Mouse (Mus musculus): ENCODE results near the gene Snd1.

Gene Snd1

DNA sequence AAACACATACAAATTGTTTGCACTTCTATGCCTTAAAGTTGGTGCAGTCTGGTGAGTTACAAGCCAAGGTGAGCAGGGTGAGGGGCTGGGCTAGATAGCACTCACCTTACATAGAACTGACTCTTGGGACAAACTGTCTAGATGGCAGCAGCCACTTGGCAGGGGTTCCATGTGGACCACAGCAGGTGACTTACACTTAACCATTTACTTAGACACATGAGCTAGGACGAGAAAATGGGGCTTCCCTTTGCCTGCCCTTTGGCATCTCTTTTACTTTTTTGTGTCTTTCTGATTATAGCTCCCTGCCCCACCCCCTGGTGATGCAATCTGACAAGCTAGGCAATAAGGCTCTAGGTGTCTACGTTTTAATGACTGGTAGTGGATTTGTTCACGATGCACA lies 274.3 kb downstream of the Snd1 start:
- no peak for DNase-seq (ENCODE audit: low read depth, low spot score)

DNA sequence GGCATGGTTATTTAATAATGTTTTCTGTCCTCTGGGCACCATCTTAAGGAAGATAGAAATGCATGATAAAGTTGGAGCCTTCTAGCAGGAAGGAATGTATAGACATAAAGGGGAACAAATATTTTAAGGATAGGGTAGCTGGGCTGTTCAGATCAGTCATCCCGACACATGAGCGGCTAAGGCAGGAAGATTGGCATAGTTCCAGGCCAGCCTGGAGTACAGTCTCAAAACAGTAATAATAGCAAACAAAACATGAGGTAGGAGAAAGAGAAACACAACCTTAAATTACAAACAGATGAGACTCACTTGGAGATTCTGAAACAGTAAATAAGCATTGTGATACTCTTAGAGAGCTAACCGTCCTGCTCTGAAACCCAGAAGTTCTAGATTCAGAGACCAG lies 276.2 kb downstream of the Snd1 start:
- no peak for DNase-seq (ENCODE audit: low read depth, low spot score)

DNA sequence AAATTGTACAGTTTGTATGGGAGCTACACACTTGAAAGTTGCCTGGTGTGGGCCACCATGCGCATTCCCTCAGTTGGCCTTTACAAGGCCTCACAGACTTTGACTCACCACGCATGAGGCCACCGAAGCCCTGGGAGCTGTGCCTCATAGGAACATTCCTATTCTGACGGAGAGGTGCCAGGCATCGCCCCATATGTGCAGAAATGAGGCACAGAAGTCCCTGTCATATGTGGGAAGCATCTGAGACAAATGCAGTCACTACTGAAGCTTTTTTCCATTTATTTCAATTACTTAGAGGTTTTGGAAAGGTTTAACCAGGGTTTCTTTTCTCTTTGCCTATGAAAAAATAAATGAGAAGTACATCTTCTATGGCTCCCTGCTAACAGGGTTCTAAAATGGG lies 278.3 kb downstream of the Snd1 start:
- DNase-seq (ENCODE audit: low read depth, low spot score), result no peak

DNA sequence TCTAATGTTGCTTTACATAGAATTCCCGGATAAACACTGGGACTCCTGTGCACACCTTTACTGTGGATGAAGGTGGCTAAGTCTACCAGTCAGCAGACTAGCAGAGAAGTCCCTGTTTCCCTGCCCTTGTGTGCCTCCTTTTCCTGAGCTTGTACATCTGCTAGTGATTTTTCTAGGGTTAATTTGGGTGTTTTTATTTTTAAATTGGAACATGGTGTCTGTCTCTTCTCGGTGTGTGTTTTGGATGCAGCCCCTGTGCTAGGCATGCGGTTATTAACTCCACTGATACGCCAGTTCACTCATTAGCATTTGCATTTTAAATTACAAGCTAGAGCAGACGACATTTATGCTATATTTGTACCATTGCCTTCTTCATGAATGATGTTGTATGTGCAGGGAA lies 278.7 kb downstream of the Snd1 start:
- DNase-seq (ENCODE audit: low read depth, low spot score), result no peak

DNA sequence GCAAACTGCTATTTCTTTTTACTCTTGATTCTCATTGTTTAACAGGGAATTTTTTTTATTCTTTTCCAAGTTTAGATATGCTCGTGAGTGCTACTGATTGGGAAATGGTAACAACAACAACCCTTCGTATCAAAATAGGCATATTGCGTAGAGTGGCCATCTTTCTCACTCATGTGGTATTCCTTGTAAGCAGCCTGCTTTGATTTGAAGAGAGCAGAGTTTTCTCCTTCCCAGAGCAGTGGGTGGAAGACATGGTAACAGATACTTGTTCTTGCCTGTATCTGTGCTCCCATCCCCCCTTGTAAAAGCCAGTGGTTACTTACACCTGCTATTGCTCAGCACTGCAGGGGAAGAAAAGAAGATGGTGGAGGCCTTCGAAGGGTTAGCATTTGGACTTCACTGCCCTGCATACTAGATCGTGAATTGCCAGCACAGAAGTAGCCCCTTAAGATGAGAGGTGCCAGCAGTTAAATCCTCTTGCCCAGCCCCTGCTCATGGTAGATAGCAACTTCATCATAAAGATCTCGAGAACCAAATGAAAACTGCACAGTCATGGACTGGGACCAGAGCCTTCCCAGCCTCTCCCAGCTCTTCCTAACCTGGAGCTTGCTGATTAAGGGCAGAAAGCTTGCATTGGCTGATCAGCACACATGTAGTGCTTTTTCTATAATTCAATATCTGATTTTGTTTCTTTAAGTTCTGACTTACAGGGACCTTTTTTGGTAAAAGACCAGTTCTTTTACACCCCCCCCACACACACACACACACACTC lies 279.4 kb downstream of the Snd1 start:
- peak; percentile 40 for DNase-seq (ENCODE audit: low read depth, low spot score)

DNA sequence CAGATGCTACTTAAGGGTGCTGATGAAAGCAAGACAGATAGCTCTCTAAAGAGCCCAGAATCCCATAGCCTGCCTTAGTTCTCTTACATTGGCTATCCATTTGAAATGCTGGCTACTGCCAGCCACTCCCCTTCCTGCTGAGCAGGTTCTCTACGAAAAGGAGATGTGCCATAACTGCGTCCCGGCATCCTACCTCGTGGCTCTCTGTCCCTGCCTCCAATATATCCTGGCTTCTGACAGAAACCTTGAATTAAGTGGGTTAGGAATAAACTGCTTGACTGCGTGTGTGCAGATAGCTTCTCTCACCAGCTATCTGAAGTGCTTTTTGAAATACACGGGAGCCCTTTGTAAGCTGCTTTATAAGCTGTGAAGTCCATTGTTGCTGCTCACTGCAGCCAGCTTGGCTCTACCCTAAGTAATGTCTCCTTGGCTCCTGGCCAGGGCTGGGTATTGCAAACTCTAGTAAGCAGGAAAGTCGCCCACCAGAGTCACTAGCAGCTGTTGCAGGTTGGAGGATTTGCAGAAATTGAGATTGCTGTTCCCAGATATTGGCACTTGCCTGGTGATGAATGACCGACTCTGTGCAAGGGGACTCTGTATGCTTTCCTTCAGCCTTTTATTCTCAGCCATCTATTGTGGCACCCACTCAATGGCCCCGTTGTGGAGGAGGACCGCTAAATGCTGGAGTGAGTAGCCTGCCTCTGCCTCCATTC lies 281.5 kb downstream of the Snd1 start:
- no peak for DNase-seq (ENCODE audit: low read depth, low spot score)

DNA sequence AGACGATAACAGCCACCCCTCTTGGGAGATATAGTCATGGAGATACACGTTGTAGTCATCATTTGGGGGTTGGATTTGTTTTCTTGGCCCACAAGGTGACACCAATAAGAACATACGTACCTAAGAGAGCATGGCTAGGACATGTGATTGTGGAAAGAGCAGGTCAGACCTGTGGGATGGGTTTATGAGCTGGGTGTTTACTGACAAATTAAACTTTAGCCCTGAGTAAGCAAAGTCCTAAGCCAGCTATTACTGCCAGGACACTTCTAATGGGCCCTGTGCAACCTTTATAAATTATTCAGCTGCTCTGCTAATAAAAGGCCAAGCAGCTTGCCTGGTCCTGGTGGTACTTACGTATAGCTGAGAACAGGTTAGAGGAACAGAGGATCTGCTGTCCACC lies 283.4 kb downstream of the Snd1 start:
- DNase-seq (ENCODE audit: low read depth, low spot score), result no peak

DNA sequence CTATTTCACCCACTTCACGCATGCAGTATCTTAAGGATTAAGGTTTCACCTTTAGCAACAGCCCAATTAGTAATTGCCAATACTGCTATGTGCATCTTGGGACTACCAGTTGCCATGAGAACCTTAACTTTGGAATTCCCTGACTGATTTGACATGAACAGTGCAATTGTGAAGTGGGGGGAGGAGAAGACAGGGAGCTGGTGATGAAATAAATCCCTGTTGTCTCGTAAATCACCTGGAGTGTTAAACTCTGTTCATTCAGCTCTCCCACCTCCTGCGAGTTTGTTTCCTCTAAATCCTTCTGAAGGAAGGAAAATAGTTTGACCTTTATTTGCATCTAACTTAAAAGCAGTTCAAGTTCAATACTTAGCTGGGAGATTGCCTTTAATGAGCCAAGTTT lies 286.8 kb downstream of the Snd1 start:
- DNase-seq (ENCODE audit: low read depth, low spot score), result no peak

DNA sequence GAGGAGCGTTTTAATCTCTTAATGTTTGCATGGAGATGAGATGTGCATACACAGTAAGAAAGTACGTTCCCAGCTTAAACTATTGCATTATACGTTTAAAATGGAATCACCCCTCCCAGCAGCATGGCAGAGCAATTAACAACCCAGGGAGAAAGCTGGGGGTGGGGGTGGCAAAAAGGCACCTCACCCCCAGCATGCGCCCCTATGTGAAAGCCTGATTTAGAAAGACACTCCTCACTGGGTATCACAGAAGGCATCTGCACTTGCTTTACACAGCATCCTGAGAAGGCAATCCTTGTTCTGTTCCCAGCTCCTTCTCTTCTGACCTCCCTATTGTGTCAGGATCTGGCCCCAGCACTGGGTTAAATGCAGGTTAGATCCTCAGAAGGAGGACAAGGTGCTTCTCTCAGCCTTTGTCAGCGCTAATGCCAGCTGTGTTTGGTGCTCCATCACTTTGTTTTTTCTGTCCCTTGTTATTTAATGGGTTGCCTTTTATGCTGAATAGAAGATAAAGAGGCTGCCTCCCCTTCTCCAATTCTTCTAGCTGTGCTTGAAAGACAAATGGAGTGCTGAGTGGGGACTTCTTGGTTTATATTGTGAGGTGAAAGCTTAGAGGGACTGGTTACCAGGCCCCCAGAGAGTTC lies 287.3 kb downstream of the Snd1 start:
- no peak for DNase-seq (ENCODE audit: low read depth, low spot score)

DNA sequence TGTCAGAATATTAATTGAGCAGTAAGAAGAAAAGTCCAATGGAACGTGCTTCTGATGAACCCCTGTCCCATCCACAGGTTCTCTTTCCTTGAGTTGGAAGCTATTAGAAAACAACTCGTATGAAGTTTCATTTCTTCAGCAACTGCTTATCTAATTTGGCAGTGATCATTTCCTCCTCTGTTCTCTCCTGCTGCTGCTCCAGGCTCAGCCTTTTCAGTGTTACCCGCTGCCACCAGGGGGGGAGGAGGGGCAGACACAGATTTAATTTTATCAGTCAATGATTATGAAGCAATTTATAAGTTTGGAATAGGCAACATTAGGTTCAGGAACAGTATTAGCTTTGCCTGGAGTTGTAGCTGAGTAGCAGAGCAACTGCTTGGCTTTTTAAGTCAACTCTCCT lies 291.7 kb downstream of the Snd1 start:
- no peak for DNase-seq (ENCODE audit: low read depth, low spot score)

DNA sequence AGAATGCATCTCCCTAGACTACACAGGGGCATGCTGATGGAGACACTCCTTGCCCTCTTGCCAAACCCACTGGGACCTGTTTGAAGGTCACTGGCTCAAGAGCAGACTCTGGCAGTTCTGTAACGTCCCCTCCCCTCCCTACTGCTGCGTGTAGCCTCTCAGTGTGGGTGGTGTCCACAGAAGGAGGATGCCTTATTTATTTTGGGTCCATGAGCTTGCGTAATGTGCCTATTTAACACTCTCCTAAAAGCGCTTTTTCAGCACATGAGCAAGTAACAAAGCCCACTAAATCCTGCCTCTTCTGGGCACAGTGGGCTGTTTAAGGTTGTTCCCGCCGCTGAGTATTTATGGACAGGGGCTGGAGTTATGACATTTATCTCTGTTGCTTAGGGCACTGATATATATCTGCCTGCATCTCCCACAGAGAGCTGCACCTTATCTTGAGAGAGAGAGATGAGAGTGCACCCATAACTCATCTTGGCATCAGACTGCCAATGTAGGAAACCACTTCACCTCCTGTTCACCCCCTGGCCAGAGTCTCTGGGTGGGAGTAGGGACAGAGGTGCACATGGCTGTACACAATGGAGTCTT lies 293.0 kb downstream of the Snd1 start:
- DNase-seq (ENCODE audit: low read depth, low spot score), result no peak

DNA sequence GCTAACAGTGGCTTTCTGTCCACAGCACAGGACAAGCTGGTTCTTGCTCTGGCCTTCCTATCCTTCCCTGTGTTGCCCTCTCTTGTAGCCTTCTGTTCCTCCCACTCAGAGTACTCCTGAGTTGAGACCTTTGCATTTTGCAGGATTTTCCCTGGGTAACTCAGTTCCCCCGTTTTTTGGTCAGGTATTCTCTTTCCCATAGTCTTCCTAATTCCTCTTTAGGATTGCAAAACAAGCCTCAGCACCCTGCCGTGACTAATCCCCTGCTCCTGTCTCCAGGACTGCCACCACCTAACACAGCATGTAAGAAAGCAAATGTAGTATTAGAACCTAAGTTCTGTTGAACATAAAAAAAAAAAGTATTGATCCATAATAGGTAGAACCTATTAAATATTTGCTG lies 296.4 kb downstream of the Snd1 start:
- DNase-seq (ENCODE audit: low read depth, low spot score), result no peak

DNA sequence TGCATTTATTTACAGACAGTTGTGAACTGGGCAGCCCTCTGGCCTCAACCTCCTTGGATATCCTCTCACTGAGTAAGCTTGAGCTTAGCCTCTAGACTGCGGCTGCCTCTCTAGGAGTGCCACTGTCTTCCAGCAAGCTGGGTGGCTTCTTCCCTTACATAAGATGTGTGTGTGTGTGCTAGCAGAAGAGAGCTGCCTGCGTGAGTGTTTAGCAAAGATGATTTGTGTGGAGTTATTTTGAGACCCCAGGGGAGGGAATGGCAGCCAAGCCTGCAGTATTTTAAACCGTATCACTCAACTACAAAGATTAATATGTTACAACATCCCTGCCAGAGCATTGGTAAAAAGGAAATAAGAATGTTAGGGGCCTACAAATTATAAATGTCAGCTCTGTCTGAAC lies 306.8 kb downstream of the Snd1 start:
- DNase-seq (ENCODE audit: low read depth, low spot score), result no peak

DNA sequence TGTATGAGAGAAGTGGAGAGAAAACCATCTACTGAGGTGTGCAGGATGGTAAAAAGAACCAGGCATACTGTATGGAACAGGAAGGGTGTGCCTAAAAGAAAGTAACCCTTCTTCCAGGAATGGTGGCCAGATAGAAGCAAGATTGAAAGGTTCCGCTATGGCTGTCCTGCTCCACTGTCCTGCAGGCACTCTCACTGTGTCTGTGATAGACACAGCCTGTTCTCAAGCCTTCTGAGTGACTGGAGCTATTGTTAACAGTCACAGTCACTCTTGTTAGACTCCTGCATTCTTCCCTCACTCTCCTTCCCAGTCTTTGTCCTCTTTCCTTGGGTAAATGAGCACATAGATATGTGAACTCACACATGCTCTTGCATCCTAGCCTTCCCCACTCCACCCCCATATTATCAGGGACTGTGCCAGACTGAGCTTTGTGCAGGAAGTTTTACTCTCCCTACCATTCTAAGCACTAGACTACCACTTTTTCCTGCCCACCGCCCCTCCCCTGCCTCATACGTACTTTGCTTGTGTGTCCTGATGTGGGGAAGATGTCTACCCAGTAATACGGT lies 308.2 kb downstream of the Snd1 start:
- no peak for DNase-seq (ENCODE audit: low read depth, low spot score)

DNA sequence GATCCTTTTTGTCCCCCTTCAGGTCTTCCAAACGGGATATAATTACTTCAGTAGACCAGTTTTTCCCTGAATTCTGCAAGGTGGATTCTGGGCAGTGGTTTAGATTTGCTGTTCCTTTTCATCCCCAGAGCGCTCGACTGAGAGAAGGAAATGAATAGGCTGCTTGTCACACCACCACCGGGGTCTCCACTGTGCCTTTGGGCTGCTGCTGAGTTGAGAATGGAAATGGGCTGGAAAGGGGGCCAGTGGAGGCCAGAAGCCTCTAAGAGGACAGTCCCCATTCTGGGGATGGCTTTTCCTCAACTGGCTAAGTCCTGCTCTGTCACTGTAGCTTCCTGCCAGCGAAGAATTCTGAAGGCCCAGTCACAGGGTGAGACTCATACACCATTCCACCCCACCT lies 309.0 kb downstream of the Snd1 start:
- no peak for DNase-seq (ENCODE audit: low read depth, low spot score)

DNA sequence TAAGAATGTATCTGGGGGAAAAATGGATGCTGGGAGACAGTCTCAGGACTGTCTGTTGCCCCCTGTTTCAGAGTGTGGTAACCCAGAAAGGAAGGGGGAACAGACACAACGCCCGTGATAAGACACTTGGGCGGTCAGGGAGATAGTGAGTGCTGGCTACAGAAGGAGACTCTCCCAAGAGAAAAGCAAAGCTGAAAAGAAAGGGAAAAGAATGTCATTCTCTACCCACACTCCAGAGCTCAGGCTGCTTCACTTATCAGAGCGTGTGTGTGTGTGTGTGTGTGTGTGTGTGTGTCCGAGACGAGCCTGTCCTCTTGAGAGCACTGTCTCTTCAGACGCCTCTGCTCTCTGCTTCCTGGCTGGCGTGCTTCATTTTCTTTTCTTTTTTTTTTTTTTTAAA lies 310.8 kb downstream of the Snd1 start:
- no peak for DNase-seq (ENCODE audit: low read depth, low spot score)

DNA sequence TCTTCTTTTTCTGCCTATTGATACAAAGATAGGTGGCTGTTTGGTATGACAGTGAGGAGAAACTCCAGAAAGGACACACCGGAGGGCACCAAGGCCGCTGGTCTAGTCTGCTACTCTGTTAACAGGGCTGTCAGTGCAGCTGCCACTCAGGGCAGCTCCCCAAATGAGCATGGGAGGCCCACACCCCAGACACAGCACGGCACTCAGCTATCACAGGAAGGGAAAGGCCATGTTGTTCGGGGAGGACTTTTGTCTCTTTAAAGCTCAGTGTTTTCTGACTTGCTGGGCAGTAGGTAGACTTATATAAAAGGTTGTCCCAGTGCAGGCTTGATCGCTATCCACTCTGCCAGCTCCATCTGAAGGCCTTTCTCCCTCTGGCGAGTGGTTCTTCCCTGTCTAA lies 312.2 kb downstream of the Snd1 start:
- DNase-seq (ENCODE audit: low read depth, low spot score), result no peak

DNA sequence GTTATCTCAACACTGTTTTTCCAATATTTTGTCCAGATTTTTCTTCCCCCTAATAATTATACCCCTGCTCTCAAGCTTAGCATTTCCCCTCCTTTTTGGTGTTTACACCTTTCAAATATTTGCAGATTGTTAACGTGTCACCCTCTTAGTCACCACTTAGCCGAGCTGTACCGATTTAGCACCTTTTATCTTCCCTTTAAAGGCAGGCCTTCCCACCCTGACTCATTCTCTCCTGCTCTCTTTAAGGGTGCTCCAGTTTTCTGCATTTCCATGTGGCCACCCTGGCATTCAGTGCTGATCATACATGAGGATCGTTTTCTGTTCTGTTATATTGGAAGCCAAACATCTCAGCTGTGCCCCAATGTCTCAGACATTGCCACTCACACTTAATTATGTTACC lies 314.7 kb downstream of the Snd1 start:
- no peak for DNase-seq (ENCODE audit: low read depth, low spot score)

DNA sequence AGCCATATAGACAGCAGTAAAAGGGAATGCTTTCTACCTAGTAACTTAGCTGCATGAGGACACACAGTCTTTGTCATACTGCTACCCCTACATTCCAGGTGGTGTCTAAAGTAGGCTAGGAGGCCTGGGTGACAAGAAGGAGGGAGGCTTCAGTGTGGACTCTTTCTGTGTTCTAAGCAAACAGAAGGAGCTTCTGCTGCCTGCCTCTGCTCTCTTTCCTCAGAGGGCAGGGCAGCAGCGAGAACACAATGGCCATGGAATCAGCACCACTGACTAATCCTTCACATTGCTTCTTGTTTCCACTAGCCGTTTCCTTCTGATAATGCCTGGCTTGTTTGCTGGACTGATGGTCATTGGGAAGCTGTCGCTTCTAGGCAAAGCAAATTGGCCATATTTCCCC lies 316.2 kb downstream of the Snd1 start:
- DNase-seq (ENCODE audit: low read depth, low spot score), result no peak

DNA sequence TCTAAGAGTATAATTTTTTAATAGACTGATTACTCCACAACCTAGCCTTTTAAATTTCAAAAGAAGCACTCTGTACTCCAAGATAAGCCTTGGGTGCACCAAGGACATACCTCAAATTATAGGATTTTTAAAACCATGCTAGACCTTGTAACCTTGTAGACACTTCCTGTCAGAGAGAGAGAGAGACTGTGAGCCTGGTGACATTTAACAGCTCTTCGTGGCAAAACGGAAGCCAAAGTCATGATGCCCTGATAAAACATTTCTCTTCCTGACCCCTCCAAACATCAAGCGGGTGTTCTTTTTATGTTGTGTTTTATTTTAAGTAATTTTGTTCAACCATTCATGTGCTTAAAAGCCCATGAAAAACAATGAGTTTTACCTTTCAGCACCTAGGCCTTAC lies 316.9 kb downstream of the Snd1 start:
- no peak for DNase-seq (ENCODE audit: low read depth, low spot score)

DNA sequence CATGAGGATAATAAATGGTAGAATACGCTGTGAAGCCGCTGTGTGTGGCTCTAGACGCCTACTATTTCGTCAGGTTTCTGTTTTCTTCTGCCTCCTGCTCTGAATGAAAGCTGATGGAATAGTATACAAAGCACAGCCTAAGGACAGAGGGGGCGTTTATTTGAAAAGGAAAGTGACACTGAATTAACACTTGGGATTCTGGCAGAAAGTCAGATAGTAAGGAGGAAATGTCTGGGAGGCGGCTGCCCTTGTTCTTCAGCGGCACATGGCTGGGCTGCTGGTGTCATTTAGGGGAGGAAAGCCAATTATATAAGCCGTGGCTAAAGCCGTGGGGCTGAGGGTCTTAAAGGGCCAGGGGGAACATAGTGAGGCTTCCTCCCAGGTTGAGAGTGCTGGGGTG lies 320.4 kb downstream of the Snd1 start:
- no peak for DNase-seq (ENCODE audit: low read depth, low spot score)

DNA sequence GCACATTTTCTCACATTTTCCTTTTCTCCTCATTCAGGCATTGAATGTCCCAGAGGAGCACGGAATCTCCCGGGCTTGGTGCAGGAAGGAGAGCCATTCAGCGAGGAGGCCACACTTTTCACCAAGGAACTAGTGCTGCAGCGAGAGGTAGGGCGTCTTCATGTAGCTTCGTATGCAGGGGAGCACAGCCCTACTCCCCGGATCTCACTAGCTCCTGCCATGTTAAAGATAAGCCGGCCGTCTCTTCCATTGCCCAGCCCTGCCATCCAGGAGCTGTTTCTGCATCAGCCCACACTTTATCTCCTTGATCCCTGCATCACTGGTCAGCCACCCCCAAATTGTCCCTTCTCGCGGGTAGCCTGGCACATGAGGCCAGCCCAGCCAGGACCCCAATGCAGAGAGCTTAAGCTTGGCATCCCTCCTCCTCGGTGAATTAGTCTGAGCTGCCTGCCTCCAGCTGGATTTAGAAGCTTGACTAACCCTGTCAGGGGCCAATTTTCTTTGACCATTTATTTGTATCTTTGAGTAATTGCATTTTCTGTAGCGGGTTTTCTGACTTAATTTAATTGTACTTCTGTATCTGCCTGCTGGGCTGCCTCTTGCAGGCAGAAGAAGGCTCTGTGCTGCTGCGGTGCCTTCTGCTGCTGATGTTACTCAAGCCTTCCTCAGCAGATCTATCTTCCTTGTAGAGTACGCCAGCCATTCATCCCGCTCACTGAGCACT lies 321.0 kb downstream of the Snd1 start:
- DNase-seq (ENCODE audit: low read depth, low spot score), result no peak
